Comparison of ENCODE assay signal across 8 mouse cellular contexts in genomic region chr12:21229076-21229918, GRCm38 (mm10). TPM values are rescaled to one million over a fixed set of nuclear protein-coding genes. Genes with fewer than 3 reads are reported as not detected.
DNase-seq lines count a peak whose midpoint lies in the region; ATAC-seq lines count a peak whose summit lies in the region.

No protein-coding gene starts in this region.

- no peak overlapping the region for H3K4me2 ChIP-seq in midbrain, embryonic 13.5 days (replicated peaks)

- H3K36me3 ChIP-seq in midbrain, embryonic 13.5 days: peaks cover 52% of the 10 kb centered on the region

- no peaks in the 10 kb centered on the region for H3K9me3 ChIP-seq in midbrain, embryonic 13.5 days

- no peaks in the 10 kb centered on the region for H3K27me3 ChIP-seq in midbrain, embryonic 13.5 days

- intact Hi-C loops in left cerebral cortex, postnatal 25 days (cut with DNase I): no loop called here
- intact Hi-C loops in left cerebral cortex, postnatal 10 days (cut with DNase I): loop anchor here (5.0 kb wide), 1 partner anchor 117 kb away; no protein-coding TSS in a partner anchor

- WGBS in midbrain, embryonic 13.5 days: 73% methylated on average over 17 of the region's 17 CpGs

- no peak overlapping the region for H3K4me3 ChIP-seq in midbrain, embryonic 13.5 days (replicated peaks)

- H3K9ac ChIP-seq in midbrain, embryonic 13.5 days (replicated peaks): no peak overlapping the region

- ATAC-seq in common myeloid progenitor, adult 5-6 weeks (replicated peaks; ENCODE audit: low read depth, poor library complexity, severe bottlenecking): peak; percentile 30
- ATAC-seq in midbrain, embryonic 13.5 days: peak; percentile 57

- H3K4me1 ChIP-seq in midbrain, embryonic 13.5 days (replicated peaks): peaks cover 15% of the 10 kb centered on the region

- peak overlapping the region; percentile 30; the same call in 1 of the 2 replicates for H3K27ac ChIP-seq in midbrain, embryonic 13.5 days

- DNase-seq in left cerebral cortex, postnatal 25 days (ENCODE audit: low spot score in 2 of 2): peak; percentile 30 to 67
- DNase-seq in left cerebral cortex, postnatal 10 days (ENCODE audit: extremely low spot score in 1 of 2, low spot score in 2 of 2): no peak
- DNase-seq in liver: peak; percentile 67
- DNase-seq in spleen, adult 18-20 months: no peak
- DNase-seq in kidney, postnatal 14 days: no peak
- no peak for DNase-seq in left cerebral cortex, adult 11 months (ENCODE audit: low spot score)

RNA-seq across cellular contexts. Expression of gene Cpsf3, which starts 55.9 kb away (rescaled TPM):
- total RNA-seq in left cerebral cortex, postnatal 25 days (2021): 10 to 100 TPM; 42.2 to 47.1 TPM
- 10 to 100 TPM; 48.4 to 49.3 TPM for total RNA-seq in left cerebral cortex, postnatal 10 days (2021)
- total RNA-seq in common myeloid progenitor, adult 5-6 weeks (2017): 78.3 and 91.3 TPM in 2 replicates
- polyA plus RNA-seq in midbrain, embryonic 13.5 days (2015; fragmentation: Nextera tagmentation; extraction: Ambion mirVana): 116 and 119 TPM in 2 replicates

RNA-seq across cellular contexts. Expression of gene Itgb1bp1, which starts 56.8 kb away (rescaled TPM):
- 10 to 100 TPM; 33.0 to 35.2 TPM for total RNA-seq in left cerebral cortex, postnatal 25 days (2021)
- total RNA-seq in left cerebral cortex, postnatal 10 days (2021): 10 to 100 TPM; 36.4 to 38.8 TPM
- total RNA-seq in common myeloid progenitor, adult 5-6 weeks (2017): 14.8 and 27.8 TPM in 2 replicates
- 37.2 and 40.3 TPM in 2 replicates for polyA plus RNA-seq in midbrain, embryonic 13.5 days (2015; fragmentation: Nextera tagmentation; extraction: Ambion mirVana)

Comparison
In these comparisons a context has a peak if more than half of its experiments do, and no peak if none do; other contexts are left out.
1. DNase-seq: peak in left cerebral cortex, postnatal 25 days (2 of 2) and liver (single experiment); none in left cerebral cortex, postnatal 10 days (0 of 2), spleen, adult 18-20 months (0 of 2), kidney, postnatal 14 days (single experiment) and left cerebral cortex, adult 11 months (single experiment).